8 mouse cellular contexts compared by ENCODE assay signal in the genomic region with DNA sequence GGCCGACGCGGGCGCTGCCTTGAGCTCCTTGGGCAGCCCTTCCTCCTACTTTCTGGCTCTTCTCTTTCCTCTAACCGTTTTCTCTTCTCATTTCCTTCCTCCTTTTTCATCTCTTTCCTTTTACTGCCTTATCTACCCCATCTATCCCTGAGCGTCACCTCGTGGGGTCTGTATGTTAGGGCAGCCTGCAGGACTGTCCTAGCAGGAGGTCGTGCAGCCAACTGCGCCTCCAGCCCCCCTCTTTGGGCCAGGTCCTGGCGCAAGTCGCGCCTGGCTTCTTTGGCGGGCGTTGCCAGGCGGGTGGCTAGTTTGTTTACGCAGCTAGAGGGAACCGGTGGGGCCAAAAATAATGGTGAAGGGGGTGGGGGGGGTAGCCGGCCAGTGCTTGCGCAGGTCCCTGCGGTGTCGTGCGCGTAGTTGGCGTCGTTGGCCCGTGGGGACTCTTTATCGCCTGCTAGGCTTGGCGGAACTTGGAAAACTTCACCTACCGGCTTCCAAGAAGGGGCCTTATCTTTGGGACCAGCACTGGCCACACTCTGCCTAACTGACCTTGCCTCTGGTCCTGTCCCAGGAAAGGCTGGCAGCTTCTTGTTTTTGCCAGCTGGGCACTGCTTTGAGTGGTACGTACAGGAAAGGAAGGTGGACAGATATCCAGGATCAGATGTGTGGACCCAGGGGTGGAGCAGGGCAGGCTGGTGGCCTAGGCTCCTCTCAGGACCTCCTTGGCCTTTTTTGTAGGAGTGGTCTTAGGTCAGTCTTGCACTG. TPM values are rescaled to one million over a fixed set of nuclear protein-coding genes. Genes with fewer than 3 reads are reported as not detected.
DNase-seq lines count a peak whose midpoint lies in the region; ATAC-seq and TF ChIP-seq lines count a peak whose summit lies in the region.

No protein-coding gene starts in this region.

- no peak; the same call in 1 of the 2 replicates for TF ChIP-seq CTCF in midbrain, postnatal 0 days (IDR thresholded peaks at IDR 0.05)

- H3K4me1 ChIP-seq in forebrain, embryonic 11.5 days (replicated peaks; ENCODE audit: control insufficient read depth, insufficient read depth, low read length) = peaks cover 21% of the 10 kb centered on the region
- peaks cover 14% of the 10 kb centered on the region for H3K4me1 ChIP-seq in midbrain, postnatal 0 days (ENCODE audit: insufficient read depth, low read length)

- peak overlapping the region; percentile 95 for H3K4me3 ChIP-seq in forebrain, embryonic 11.5 days (ENCODE audit: low read depth, low read length)
- H3K4me3 ChIP-seq in midbrain, postnatal 0 days (ENCODE audit: low read depth, low read length) = peak overlapping the region; percentile 75

- peaks cover 5% of the 10 kb centered on the region; the same call in 1 of the 2 replicates for H3K36me3 ChIP-seq in forebrain, embryonic 11.5 days (ENCODE audit: control insufficient read depth, insufficient read depth, low read length)
- H3K36me3 ChIP-seq in midbrain, postnatal 0 days (ENCODE audit: insufficient read depth, low read length) = peaks cover 4% of the 10 kb centered on the region; the same call in 1 of the 2 replicates

- H3K4me2 ChIP-seq in forebrain, embryonic 11.5 days (ENCODE audit: low read depth, low read length, severe bottlenecking) = peak overlapping the region; percentile 95
- H3K4me2 ChIP-seq in midbrain, postnatal 0 days (ENCODE audit: low read depth, low read length, poor library complexity, severe bottlenecking) = peak overlapping the region; percentile 84

- H3K9me3 ChIP-seq in forebrain, embryonic 11.5 days (ENCODE audit: control insufficient read depth, low read length) = no peaks in the 10 kb centered on the region
- no peaks in the 10 kb centered on the region for H3K9me3 ChIP-seq in midbrain, postnatal 0 days (ENCODE audit: low read length)

- peak; percentile 59 to 81 for DNase-seq in adrenal gland, adult (ENCODE audit: inconsistent age in 2 of 2, low spot score in 1 of 2)
- DNase-seq in adrenal gland, postnatal 4 days (ENCODE audit: low spot score in 2 of 2) = no peak
- DNase-seq in adipocyte (ENCODE audit: low spot score) (peak; percentile 51), liver (peak; percentile 82)
- no peak for DNase-seq in forebrain, embryonic 11.5 days (ENCODE audit: low spot score)
- peak; percentile 63 for DNase-seq in heart, postnatal 25 days (ENCODE audit: low spot score)
- DNase-seq in midbrain, postnatal 0 days (ENCODE audit: low spot score) = no peak
- no peak for DNase-seq in left cerebral cortex, postnatal 36 days (ENCODE audit: low spot score in 2 of 2)

- WGBS in forebrain, embryonic 11.5 days = 6% methylated on average over 30 of the region's 30 CpGs
- WGBS in midbrain, postnatal 0 days = 5% methylated on average over 30 of the region's 30 CpGs

- H3K27me3 ChIP-seq in forebrain, embryonic 11.5 days (ENCODE audit: control insufficient read depth, insufficient read depth, low read length) = no peaks in the 10 kb centered on the region
- no peaks in the 10 kb centered on the region for H3K27me3 ChIP-seq in midbrain, postnatal 0 days (ENCODE audit: insufficient read depth, low read length)

- intact Hi-C loops in heart, postnatal 25 days (cut with DNase I) = loop anchor here (2.0 kb wide), 2 partner anchors 26 to 190 kb away; a partner anchor contains a TSS
- intact Hi-C loops in left cerebral cortex, postnatal 36 days (cut with DNase I) = no loop called here

- H3K27ac ChIP-seq in forebrain, embryonic 11.5 days (ENCODE audit: low read depth, low read length) = no peak overlapping the region
- H3K27ac ChIP-seq in midbrain, postnatal 0 days (ENCODE audit: low read depth, low read length) = no peak overlapping the region

- peak overlapping the region; percentile 86 for H3K9ac ChIP-seq in forebrain, embryonic 11.5 days (ENCODE audit: low read length)
- peak overlapping the region; percentile 63 for H3K9ac ChIP-seq in midbrain, postnatal 0 days (replicated peaks; ENCODE audit: low read length, poor library complexity, severe bottlenecking)

- no peak for ATAC-seq in forebrain, embryonic 11.5 days (replicated peaks; ENCODE audit: low FRiP score)
- no peak for ATAC-seq in midbrain, postnatal 0 days (ENCODE audit: low FRiP score)

RNA-seq across cellular contexts. Expression of a gene that starts 1.5 kb away (rescaled TPM):
- total RNA-seq in adrenal gland, postnatal 4 days (2021) = 100 to 1,000 TPM; 130 to 139 TPM
- polyA plus RNA-seq in forebrain, embryonic 11.5 days (2014; fragmentation: Nextera tagmentation; extraction: Ambion mirVana) = 26.5 and 31.6 TPM in 2 replicates
- total RNA-seq in heart, postnatal 25 days (2021) = 100 to 1,000 TPM; 133 to 138 TPM
- total RNA-seq in midbrain, postnatal 0 days (2014; rRNA removed) = 84.0 and 97.3 TPM in 2 replicates
- polyA plus RNA-seq in midbrain, postnatal 0 days (2015; fragmentation: Nextera tagmentation; extraction: Ambion mirVana) = 12.3 and 12.4 TPM in 2 replicates
- total RNA-seq in left cerebral cortex, postnatal 36 days (2021) = 100 to 1,000 TPM in 1 of 2 experiments, 10 to 100 TPM in 1; 94.4 to 100 TPM

RNA-seq across cellular contexts. Expression of a gene that starts 11.7 kb away (rescaled TPM):
- total RNA-seq in adrenal gland, postnatal 4 days (2021) = 10 to 100 TPM; 51.7 to 53.2 TPM
- 12.5 and 13.6 TPM in 2 replicates for polyA plus RNA-seq in forebrain, embryonic 11.5 days (2014; fragmentation: Nextera tagmentation; extraction: Ambion mirVana)
- 10 to 100 TPM; 11.0 to 11.6 TPM for total RNA-seq in heart, postnatal 25 days (2021)
- 24.3 TPM in 2 replicates for total RNA-seq in midbrain, postnatal 0 days (2014; rRNA removed)
- 7.6 TPM in 2 replicates for polyA plus RNA-seq in midbrain, postnatal 0 days (2015; fragmentation: Nextera tagmentation; extraction: Ambion mirVana)
- 10 to 100 TPM; 14.5 to 25.5 TPM for total RNA-seq in left cerebral cortex, postnatal 36 days (2021)

RNA-seq across cellular contexts. Expression of a gene that starts 21.3 kb away (rescaled TPM):
- 100 to 1,000 TPM; 401 to 425 TPM for total RNA-seq in adrenal gland, postnatal 4 days (2021)
- 401 and 414 TPM in 2 replicates for polyA plus RNA-seq in forebrain, embryonic 11.5 days (2014; fragmentation: Nextera tagmentation; extraction: Ambion mirVana)
- total RNA-seq in heart, postnatal 25 days (2021) = 1,000 to 10,000 TPM; 1,252 to 1,264 TPM
- 231 and 259 TPM in 2 replicates for total RNA-seq in midbrain, postnatal 0 days (2014; rRNA removed)
- polyA plus RNA-seq in midbrain, postnatal 0 days (2015; fragmentation: Nextera tagmentation; extraction: Ambion mirVana) = 607 and 661 TPM in 2 replicates
- total RNA-seq in left cerebral cortex, postnatal 36 days (2021) = 100 to 1,000 TPM; 334 to 384 TPM

RNA-seq across cellular contexts. Expression of a gene that starts 23.5 kb away (rescaled TPM):
- 10 to 100 TPM; 49.1 to 72.7 TPM for total RNA-seq in adrenal gland, postnatal 4 days (2021)
- polyA plus RNA-seq in forebrain, embryonic 11.5 days (2014; fragmentation: Nextera tagmentation; extraction: Ambion mirVana) = 10.4 and 15.0 TPM in 2 replicates
- total RNA-seq in heart, postnatal 25 days (2021) = 1 to 10 TPM; 2.4 to 3.1 TPM
- total RNA-seq in midbrain, postnatal 0 days (2014; rRNA removed) = 273 and 276 TPM in 2 replicates
- 120 and 121 TPM in 2 replicates for polyA plus RNA-seq in midbrain, postnatal 0 days (2015; fragmentation: Nextera tagmentation; extraction: Ambion mirVana)
- 100 to 1,000 TPM; 431 to 463 TPM for total RNA-seq in left cerebral cortex, postnatal 36 days (2021)

RNA-seq across cellular contexts. Expression of a gene that starts 31.0 kb away (rescaled TPM):
- total RNA-seq in adrenal gland, postnatal 4 days (2021) = 100 to 1,000 TPM; 113 to 124 TPM
- 58.3 and 66.4 TPM in 2 replicates for polyA plus RNA-seq in forebrain, embryonic 11.5 days (2014; fragmentation: Nextera tagmentation; extraction: Ambion mirVana)
- total RNA-seq in heart, postnatal 25 days (2021) = 100 to 1,000 TPM in 1 of 2 experiments, 10 to 100 TPM in 1; 92.1 to 120 TPM
- total RNA-seq in midbrain, postnatal 0 days (2014; rRNA removed) = 114 and 143 TPM in 2 replicates
- 16.3 and 17.2 TPM in 2 replicates for polyA plus RNA-seq in midbrain, postnatal 0 days (2015; fragmentation: Nextera tagmentation; extraction: Ambion mirVana)
- total RNA-seq in left cerebral cortex, postnatal 36 days (2021) = 10 to 100 TPM; 76.2 to 78.8 TPM

Comparison
In these comparisons a context has a peak if more than half of its experiments do, and no peak if none do; other contexts are left out.
1. DNase-seq: peak in adrenal gland, adult (2 of 2), adipocyte (single experiment), heart, postnatal 25 days (single experiment) and liver (single experiment); none in adrenal gland, postnatal 4 days (0 of 2), forebrain, embryonic 11.5 days (single experiment), midbrain, postnatal 0 days (single experiment) and left cerebral cortex, postnatal 36 days (0 of 2).